Mouse (Mus musculus): Measurements from ENCODE around the gene Thoc7.
"Not testable (repeated sequence)": the region's sequence is repeated elsewhere in the genome, so short reads cannot be mapped to it uniquely, and the experiment has no call there.

The Thoc7 gene

GRCm38 (mm10) chr14:13961401-13962112 is at the start of gene Thoc7, which contains the start of gene Atxn7:
Thoc7 (minus strand) TSS chr14:13961852.
Atxn7 (plus strand) TSS chr14:13961440.
- DNase-seq = peak; percentile 66

- DNase-seq = no peak
Observed at GRCm38 (mm10) chr14:14009712-14010111, 48.1 kb upstream of the Thoc7 start.

GRCm38 (mm10) chr14:14002771-14003170 is 41.1 kb upstream of the Thoc7 start:
- no peak for DNase-seq

GRCm38 (mm10) chr14:13995206-13996097 is 33.8 kb upstream of the Thoc7 start:
- no peak for DNase-seq

GRCm38 (mm10) chr14:13990741-13991140 is 29.1 kb upstream of the Thoc7 start:
- no peak for DNase-seq

GRCm38 (mm10) chr14:13988397-13988796 is 26.7 kb upstream of the Thoc7 start:
- DNase-seq = no peak

- DNase-seq = no peak
Observed at GRCm38 (mm10) chr14:13982174-13982573, 20.5 kb upstream of the Thoc7 start.

- DNase-seq = peak; percentile 18
Observed at GRCm38 (mm10) chr14:13981286-13981685, 19.6 kb upstream of the Thoc7 start.

GRCm38 (mm10) chr14:13977498-13977897 is 15.8 kb upstream of the Thoc7 start:
- DNase-seq = no peak

GRCm38 (mm10) chr14:13971644-13972234 is 10.1 kb upstream of the Thoc7 start:
- no peak for DNase-seq

GRCm38 (mm10) chr14:13970513-13970912 is 8.9 kb upstream of the Thoc7 start:
- DNase-seq = no peak

GRCm38 (mm10) chr14:13968476-13968875 is 6.8 kb upstream of the Thoc7 start:
- DNase-seq = no peak

- DNase-seq = peak; percentile 18
Observed at GRCm38 (mm10) chr14:13967607-13968006, 6.0 kb upstream of the Thoc7 start.

- DNase-seq = no peak
Observed at GRCm38 (mm10) chr14:13963527-13963926, 1.9 kb upstream of the Thoc7 start.

GRCm38 (mm10) chr14:13962476-13962875 is 824 bp upstream of the Thoc7 start:
- DNase-seq = no peak

GRCm38 (mm10) chr14:13960482-13961325 is 948 bp downstream of the Thoc7 start:
- peak; percentile 76 for DNase-seq

GRCm38 (mm10) chr14:13960079-13960478 is 1.6 kb downstream of the Thoc7 start:
- peak; percentile 66 for DNase-seq

- DNase-seq = not testable (repeated sequence)
Observed at GRCm38 (mm10) chr14:13952151-13952550, 9.5 kb downstream of the Thoc7 start.

- DNase-seq = peak; percentile 68
Observed at GRCm38 (mm10) chr14:13950401-13950800, 11.3 kb downstream of the Thoc7 start.

GRCm38 (mm10) chr14:13948345-13948744 is 13.3 kb downstream of the Thoc7 start:
- DNase-seq = no peak

- no peak for DNase-seq
Observed at GRCm38 (mm10) chr14:13944686-13945085, 17.0 kb downstream of the Thoc7 start.

- DNase-seq = no peak
Observed at GRCm38 (mm10) chr14:13934052-13934371, 27.6 kb downstream of the Thoc7 start.
